Mouse (Mus musculus): ENCODE measurements around the gene Resf1. TPM values are rescaled to one million over a fixed set of nuclear protein-coding genes. Genes with fewer than 3 reads are reported as not detected.
"Not testable (repeated sequence)": the region's sequence is repeated elsewhere in the genome, so short reads cannot be mapped to it uniquely, and the experiment has no call there.

The Resf1 gene
- polyA plus RNA-seq, 2 experiments, result 12.3 to 41.6 TPM

- Histone ChIP-seq H3K4me1 (ENCODE audit: control insufficient read depth, insufficient read depth, low read length) (no peaks in the 10 kb centered on the region), H3K4me3 (replicated peaks; ENCODE audit: low read length) (no peak overlapping the region), H3K9ac (ENCODE audit: low read depth, low read length, severe bottlenecking) (no peak overlapping the region), H3K36me3 (ENCODE audit: control insufficient read depth, insufficient read depth, low read length) (no peaks in the 10 kb centered on the region), H3K4me2 (replicated peaks; ENCODE audit: low read depth, low read length, severe bottlenecking) (no peak overlapping the region), H3K27ac (replicated peaks; ENCODE audit: low read depth, low read length) (no peak overlapping the region), H3K9me3 (ENCODE audit: control insufficient read depth, low read length) (no peaks in the 10 kb centered on the region), H3K27me3 (ENCODE audit: control insufficient read depth, insufficient read depth, low read length) (no peaks in the 10 kb centered on the region)
- 67% methylated on average over 2 of the region's 2 CpGs for WGBS
- ATAC-seq (ENCODE audit: low FRiP score, low read depth), result no peak
- no peak for TF ChIP-seq POLR2A (IDR thresholded peaks at IDR 0.05; ENCODE audit: borderline replicate concordance, extremely low read depth, insufficient read depth, insufficient read length)
- DNase-seq (ENCODE audit: low spot score), result no peak
These were observed 34.6 kb downstream of the Resf1 start for GRCm38 (mm10) chr6:149343802-149344201.

GRCm38 (mm10) chr6:149344372-149344771, 35.2 kb downstream of the Resf1 start:
- Histone ChIP-seq H3K36me3 (ENCODE audit: control insufficient read depth, insufficient read depth, low read length) (no peaks in the 10 kb centered on the region), H3K9ac (ENCODE audit: low read depth, low read length, severe bottlenecking) (no peak overlapping the region), H3K4me2 (replicated peaks; ENCODE audit: low read depth, low read length, severe bottlenecking) (no peak overlapping the region), H3K4me1 (ENCODE audit: control insufficient read depth, insufficient read depth, low read length) (no peaks in the 10 kb centered on the region), H3K27me3 (ENCODE audit: control insufficient read depth, insufficient read depth, low read length) (no peaks in the 10 kb centered on the region), H3K9me3 (ENCODE audit: control insufficient read depth, low read length) (no peaks in the 10 kb centered on the region), H3K4me3 (replicated peaks; ENCODE audit: low read length) (no peak overlapping the region), H3K27ac (replicated peaks; ENCODE audit: low read depth, low read length) (no peak overlapping the region)
- DNase-seq (ENCODE audit: low spot score), result no peak
- TF ChIP-seq POLR2A (IDR thresholded peaks at IDR 0.05; ENCODE audit: borderline replicate concordance, extremely low read depth, insufficient read depth, insufficient read length), result no peak
- no peak for ATAC-seq (ENCODE audit: low FRiP score, low read depth)

- H3K4me2 ChIP-seq (replicated peaks; ENCODE audit: low read depth, low read length, severe bottlenecking); ATAC-seq (ENCODE audit: low FRiP score, low read depth); H3K4me3 ChIP-seq (replicated peaks; ENCODE audit: low read length); H3K36me3 ChIP-seq (ENCODE audit: control insufficient read depth, insufficient read depth, low read length); H3K9me3 ChIP-seq (ENCODE audit: control insufficient read depth, low read length); H3K9ac ChIP-seq (ENCODE audit: low read depth, low read length, severe bottlenecking); H3K4me1 ChIP-seq (ENCODE audit: control insufficient read depth, insufficient read depth, low read length); DNase-seq (ENCODE audit: low spot score); H3K27ac ChIP-seq (replicated peaks; ENCODE audit: low read depth, low read length); H3K27me3 ChIP-seq (ENCODE audit: control insufficient read depth, insufficient read depth, low read length): not testable (repeated sequence)
- WGBS, result 78% methylated on average over 6 of the region's 6 CpGs
These were observed 39.0 kb downstream of the Resf1 start for GRCm38 (mm10) chr6:149348211-149348610.

- no peak overlapping the region for H3K4me3 ChIP-seq (replicated peaks; ENCODE audit: low read length)
- WGBS, result 43% methylated on average over 4 of the region's 4 CpGs
- no peaks in the 10 kb centered on the region for H3K27me3 ChIP-seq (ENCODE audit: control insufficient read depth, insufficient read depth, low read length)
- no peak overlapping the region for H3K4me2 ChIP-seq (replicated peaks; ENCODE audit: low read depth, low read length, severe bottlenecking)
- no peaks in the 10 kb centered on the region for H3K36me3 ChIP-seq (ENCODE audit: control insufficient read depth, insufficient read depth, low read length)
- DNase-seq (ENCODE audit: low spot score) (peak; percentile 18), ATAC-seq (ENCODE audit: low FRiP score, low read depth) (peak; percentile 85)
- no peak for TF ChIP-seq POLR2A (IDR thresholded peaks at IDR 0.05; ENCODE audit: borderline replicate concordance, extremely low read depth, insufficient read depth, insufficient read length)
- no peaks in the 10 kb centered on the region for H3K9me3 ChIP-seq (ENCODE audit: control insufficient read depth, low read length)
- H3K4me1 ChIP-seq (ENCODE audit: control insufficient read depth, insufficient read depth, low read length), result no peaks in the 10 kb centered on the region
- H3K9ac ChIP-seq (ENCODE audit: low read depth, low read length, severe bottlenecking), result no peak overlapping the region
- no peak overlapping the region for H3K27ac ChIP-seq (replicated peaks; ENCODE audit: low read depth, low read length)
These were observed 45.7 kb downstream of the Resf1 start for GRCm38 (mm10) chr6:149354826-149355495.

GRCm38 (mm10) chr6:149355799-149356198, 46.6 kb downstream of the Resf1 start:
- not testable (repeated sequence) for H3K4me3 ChIP-seq (replicated peaks; ENCODE audit: low read length); DNase-seq (ENCODE audit: low spot score); H3K4me1 ChIP-seq (ENCODE audit: control insufficient read depth, insufficient read depth, low read length); H3K4me2 ChIP-seq (replicated peaks; ENCODE audit: low read depth, low read length, severe bottlenecking); H3K27ac ChIP-seq (replicated peaks; ENCODE audit: low read depth, low read length); H3K9ac ChIP-seq (ENCODE audit: low read depth, low read length, severe bottlenecking); H3K9me3 ChIP-seq (ENCODE audit: control insufficient read depth, low read length); H3K27me3 ChIP-seq (ENCODE audit: control insufficient read depth, insufficient read depth, low read length); ATAC-seq (ENCODE audit: low FRiP score, low read depth); H3K36me3 ChIP-seq (ENCODE audit: control insufficient read depth, insufficient read depth, low read length)
- 82% methylated on average over 4 of the region's 4 CpGs for WGBS

GRCm38 (mm10) chr6:149357155-149357554, 47.9 kb downstream of the Resf1 start:
- no peak for ATAC-seq (ENCODE audit: low FRiP score, low read depth)
- no peaks in the 10 kb centered on the region for H3K4me1 ChIP-seq (ENCODE audit: control insufficient read depth, insufficient read depth, low read length)
- H3K9ac ChIP-seq (ENCODE audit: low read depth, low read length, severe bottlenecking), result no peak overlapping the region
- no peak for TF ChIP-seq POLR2A (IDR thresholded peaks at IDR 0.05; ENCODE audit: borderline replicate concordance, extremely low read depth, insufficient read depth, insufficient read length)
- no peaks in the 10 kb centered on the region for H3K27me3 ChIP-seq (ENCODE audit: control insufficient read depth, insufficient read depth, low read length)
- no peak overlapping the region for H3K4me3 ChIP-seq (replicated peaks; ENCODE audit: low read length)
- H3K27ac ChIP-seq (replicated peaks; ENCODE audit: low read depth, low read length), result no peak overlapping the region
- no peaks in the 10 kb centered on the region for H3K36me3 ChIP-seq (ENCODE audit: control insufficient read depth, insufficient read depth, low read length)
- H3K9me3 ChIP-seq (ENCODE audit: control insufficient read depth, low read length), result no peaks in the 10 kb centered on the region
- DNase-seq (ENCODE audit: low spot score), result no peak
- no peak overlapping the region for H3K4me2 ChIP-seq (replicated peaks; ENCODE audit: low read depth, low read length, severe bottlenecking)

- H3K4me3 ChIP-seq (replicated peaks; ENCODE audit: low read length); H3K36me3 ChIP-seq (ENCODE audit: control insufficient read depth, insufficient read depth, low read length); H3K27ac ChIP-seq (replicated peaks; ENCODE audit: low read depth, low read length); H3K9ac ChIP-seq (ENCODE audit: low read depth, low read length, severe bottlenecking); H3K9me3 ChIP-seq (ENCODE audit: control insufficient read depth, low read length); H3K4me1 ChIP-seq (ENCODE audit: control insufficient read depth, insufficient read depth, low read length); H3K27me3 ChIP-seq (ENCODE audit: control insufficient read depth, insufficient read depth, low read length); H3K4me2 ChIP-seq (replicated peaks; ENCODE audit: low read depth, low read length, severe bottlenecking); ATAC-seq (ENCODE audit: low FRiP score, low read depth); DNase-seq (ENCODE audit: low spot score): not testable (repeated sequence)
- WGBS, result 95% methylated on average over 17 of the region's 20 CpGs
These were observed 53.3 kb downstream of the Resf1 start for GRCm38 (mm10) chr6:149362533-149362932.

- not testable (repeated sequence) for ATAC-seq (ENCODE audit: low FRiP score, low read depth)
- 87% methylated on average over 2 of the region's 2 CpGs for WGBS
These were observed 56.8 kb downstream of the Resf1 start for GRCm38 (mm10) chr6:149365975-149366374.

More at GRCm38 (mm10) chr6:149365975-149366374, 56.8 kb downstream of the Resf1 start:
- H3K4me2 ChIP-seq (replicated peaks; ENCODE audit: low read depth, low read length, severe bottlenecking); H3K9ac ChIP-seq (ENCODE audit: low read depth, low read length, severe bottlenecking); H3K36me3 ChIP-seq (ENCODE audit: control insufficient read depth, insufficient read depth, low read length); H3K27me3 ChIP-seq (ENCODE audit: control insufficient read depth, insufficient read depth, low read length); DNase-seq (ENCODE audit: low spot score); H3K4me3 ChIP-seq (replicated peaks; ENCODE audit: low read length); H3K27ac ChIP-seq (replicated peaks; ENCODE audit: low read depth, low read length); H3K9me3 ChIP-seq (ENCODE audit: control insufficient read depth, low read length); H3K4me1 ChIP-seq (ENCODE audit: control insufficient read depth, insufficient read depth, low read length): not testable (repeated sequence)
